Mouse (Mus musculus): ENCODE data around the gene 1700025B11Rik.
"Not testable (repeated sequence)": the region's sequence is repeated elsewhere in the genome, so short reads cannot be mapped to it uniquely, and the experiment has no call there.

Gene 1700025B11Rik

DNA sequence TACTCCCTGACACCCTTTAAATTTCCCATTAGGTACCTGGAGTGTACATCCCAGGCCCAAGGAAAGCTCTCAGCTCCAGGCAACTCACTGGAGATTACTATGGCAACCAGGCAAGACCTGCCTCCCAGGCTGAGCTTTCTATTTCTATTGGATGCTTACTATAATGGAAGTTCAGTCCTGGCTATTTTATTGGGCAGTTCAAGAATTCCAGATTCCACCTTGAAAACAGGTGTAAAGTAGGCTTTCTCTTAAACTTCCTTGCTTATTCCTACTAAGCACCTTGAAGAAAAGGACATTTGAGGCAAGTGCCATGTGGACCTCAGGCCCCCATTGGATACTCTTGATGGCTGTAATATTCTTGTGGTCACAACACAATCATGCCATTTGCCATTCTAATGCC is at the start of gene 1700025B11Rik:
Gene 1700025B11Rik, minus strand, starts transcription at position 101 of the 400 bp plus-strand sequence.
- no peak for DNase-seq

DNA sequence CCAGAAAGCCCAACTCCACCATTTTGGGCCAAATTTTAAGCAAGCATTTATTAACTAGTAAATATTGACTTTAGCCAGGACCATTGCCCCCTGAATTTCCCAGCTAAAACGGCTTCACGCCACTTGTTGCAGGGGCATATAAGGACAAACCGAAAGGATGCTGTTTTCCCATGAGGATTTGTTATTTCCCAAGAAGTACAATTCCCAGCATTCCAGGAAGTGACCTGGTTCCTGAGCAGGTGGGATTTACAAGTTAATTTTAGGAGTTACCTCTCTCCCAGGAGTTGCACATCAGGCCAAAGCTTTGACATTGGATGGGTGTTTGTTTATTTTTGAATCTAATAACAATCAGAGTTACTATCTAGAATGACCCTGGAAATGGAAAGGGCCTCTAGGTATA is 44.4 kb upstream of the 1700025B11Rik start:
- DNase-seq: no peak

DNA sequence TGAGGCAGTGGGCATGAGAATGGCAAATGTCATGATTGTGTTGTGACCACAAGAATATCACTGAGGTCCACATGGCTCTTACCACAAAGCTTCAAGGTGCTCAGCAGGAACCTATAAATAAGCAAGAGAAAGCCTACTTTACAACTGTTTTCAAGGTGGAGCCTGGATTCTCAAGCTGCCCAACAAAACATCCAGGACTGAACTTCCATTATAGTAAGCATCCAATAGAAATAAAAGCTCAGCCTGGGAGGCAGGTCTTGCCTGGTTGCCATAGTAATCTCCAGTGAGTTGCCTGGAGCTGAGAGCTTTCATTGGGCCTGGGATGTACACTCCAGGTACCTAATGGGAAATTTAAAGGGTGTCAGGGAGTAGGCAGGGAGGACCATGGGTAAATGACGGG is 37.3 kb upstream of the 1700025B11Rik start, which contains the start of gene Gm36245:
Gene Gm36245, plus strand, starts transcription at position 301 of the 400 bp plus-strand sequence.
- DNase-seq: no peak

DNA sequence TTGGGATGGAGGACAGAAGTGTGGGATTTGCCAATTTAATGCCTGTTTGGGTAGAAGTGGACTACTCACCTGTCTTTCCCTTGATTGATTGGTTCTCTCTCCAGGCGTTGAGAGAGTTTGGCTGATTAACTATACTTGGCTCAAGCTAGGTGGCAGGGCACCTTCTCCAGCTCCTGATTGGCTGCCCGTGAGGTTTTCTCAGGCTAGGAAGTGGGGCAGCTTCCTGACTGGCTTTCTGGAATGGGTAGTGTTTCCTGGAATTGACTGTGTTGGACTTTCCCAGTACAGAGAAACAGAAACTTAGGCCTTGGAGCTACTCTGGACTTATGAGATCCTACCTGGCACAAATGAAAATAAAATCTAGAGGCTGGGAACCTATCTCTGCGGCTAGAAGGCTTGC is 36.7 kb upstream of the 1700025B11Rik start:
- DNase-seq: no peak

DNA sequence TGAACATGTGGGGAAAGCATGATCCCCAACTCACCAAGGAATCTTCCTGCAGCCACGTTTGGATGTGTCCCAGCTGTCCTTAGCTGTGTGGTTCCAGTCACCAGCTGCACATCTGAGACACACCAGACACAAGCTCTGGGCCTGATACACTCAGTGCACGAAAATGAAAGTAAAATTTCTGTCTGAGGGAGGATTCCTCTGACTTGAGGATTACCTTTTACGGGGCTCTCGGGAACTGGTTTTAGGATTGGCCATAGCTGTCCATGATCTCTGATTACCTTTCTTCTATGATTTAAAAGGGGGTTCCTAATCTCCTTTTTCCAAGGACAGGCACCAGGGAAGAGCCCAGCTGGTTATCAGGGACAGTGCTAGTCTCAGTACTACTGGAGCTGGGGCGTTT is 34.3 kb upstream of the 1700025B11Rik start, which contains the start of gene Apol10b:
Gene Apol10b, minus strand, starts transcription at position 165 of the 400 bp plus-strand sequence.
- no peak for DNase-seq

DNA sequence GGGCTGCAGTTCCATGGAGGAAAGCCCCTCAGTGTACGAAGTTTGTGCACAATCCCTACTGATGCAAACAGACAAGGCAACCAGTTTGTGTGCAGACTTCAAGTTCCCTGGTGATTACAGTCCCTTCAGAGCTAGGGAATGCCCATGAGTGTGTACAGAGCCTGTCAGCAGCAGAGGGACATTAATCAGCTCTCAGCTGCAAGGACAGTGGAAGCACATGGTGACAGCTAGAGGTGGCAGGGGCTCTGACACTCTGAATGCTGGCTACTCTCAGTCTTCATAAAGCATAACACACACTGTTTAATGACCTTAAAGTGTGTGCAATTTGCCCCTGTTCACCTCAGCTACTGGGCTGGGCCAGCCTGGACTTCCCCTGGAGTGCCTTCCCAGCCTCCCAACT is 31.9 kb upstream of the 1700025B11Rik start:
- no peak for DNase-seq

DNA sequence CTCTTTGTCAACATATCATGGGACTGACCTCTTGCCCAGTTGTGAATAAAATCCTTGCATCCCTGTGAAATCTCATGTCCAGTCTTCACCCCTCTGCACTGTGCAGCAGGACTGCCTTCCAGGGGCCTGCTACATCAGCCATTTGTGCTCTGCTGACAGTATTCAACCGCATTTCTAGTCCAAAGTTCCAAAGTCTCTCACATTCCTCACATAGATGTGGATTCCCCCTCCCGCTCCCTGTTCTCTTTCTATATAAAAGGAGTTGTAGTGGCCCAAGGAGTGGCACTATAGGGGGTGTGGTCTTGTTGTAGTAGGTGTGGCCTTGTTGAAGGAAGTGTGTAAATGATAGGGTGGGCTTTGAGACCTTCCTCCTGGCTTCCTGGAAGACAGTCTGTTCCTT is 29.2 kb upstream of the 1700025B11Rik start:
- DNase-seq: no peak

DNA sequence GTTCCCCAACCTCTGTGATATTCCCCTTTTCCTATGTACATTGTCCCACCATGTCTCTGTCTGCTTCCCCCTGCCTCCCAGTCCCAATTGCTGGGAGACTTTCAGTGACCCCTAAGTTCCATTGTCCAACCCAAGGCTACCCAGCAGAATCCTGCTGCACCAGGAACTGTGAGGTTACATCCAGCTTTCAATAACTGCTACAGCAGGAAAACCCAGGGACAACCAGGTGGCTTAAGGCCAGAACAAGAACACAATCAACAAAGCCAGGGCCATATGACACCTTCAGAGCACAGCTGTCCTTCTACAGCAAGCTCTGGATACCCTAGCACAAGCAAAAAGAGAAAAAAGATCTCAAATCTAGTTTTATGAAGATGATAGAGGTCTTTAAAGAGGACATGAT is 27.3 kb upstream of the 1700025B11Rik start:
- no peak for DNase-seq

DNA sequence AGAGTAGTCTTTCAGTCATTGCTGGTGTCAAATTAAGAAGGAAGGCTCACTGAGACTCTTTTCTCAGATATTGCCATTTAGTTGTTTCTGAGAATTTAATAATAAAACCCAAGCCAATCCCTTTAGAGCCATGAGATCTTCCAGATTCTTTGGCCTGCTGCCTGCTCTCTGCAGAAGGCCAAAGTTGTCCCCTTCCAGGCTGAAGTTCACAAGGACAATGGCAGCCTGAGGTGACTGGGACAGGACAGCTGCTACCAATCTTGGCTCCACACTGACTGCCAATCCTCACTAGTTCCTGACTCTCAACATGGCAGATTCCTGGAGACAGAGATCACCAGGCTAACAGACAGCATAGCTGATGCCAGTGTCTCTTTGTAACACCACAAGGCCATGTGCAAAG is 25.3 kb upstream of the 1700025B11Rik start:
- no peak for DNase-seq

DNA sequence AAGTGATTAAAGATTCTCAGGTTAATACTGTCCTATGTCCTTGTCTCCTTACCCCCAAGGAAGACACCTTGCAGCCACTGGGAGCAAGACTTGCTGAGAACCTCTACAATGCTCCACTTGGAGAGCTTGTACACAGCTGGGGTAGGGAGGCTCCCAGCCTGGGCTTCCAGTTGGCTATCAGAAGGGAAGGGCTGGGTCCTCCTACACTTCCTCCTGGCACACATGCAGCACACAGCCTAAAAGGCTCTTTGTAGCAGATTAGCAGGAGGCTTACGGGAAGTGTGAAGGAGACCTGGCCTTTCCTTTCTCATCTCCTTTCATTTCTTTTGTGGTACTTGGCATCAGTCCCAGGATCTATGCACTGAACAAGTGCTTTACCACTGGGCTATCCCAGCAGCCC is 20.0 kb upstream of the 1700025B11Rik start:
- DNase-seq: no peak

DNA sequence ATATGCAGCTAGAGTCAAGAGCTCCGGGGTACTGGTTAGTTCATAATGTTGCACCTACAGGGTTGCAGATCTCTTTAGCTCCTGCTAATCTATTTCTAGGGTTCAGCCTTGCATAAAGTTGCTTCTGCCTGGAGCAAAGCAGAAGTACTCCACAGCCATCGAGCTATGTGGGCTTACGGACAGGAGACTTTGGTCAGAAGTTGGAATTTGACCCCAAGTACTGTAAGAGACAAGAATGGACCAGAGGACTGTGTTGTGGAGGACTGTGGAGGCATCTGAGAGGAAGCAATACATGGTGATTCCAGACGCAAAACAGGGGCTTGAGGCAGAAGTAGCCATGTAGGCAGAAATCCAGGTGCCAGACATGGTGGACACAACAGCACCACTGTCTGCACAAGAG is 17.6 kb upstream of the 1700025B11Rik start:
- no peak for DNase-seq

DNA sequence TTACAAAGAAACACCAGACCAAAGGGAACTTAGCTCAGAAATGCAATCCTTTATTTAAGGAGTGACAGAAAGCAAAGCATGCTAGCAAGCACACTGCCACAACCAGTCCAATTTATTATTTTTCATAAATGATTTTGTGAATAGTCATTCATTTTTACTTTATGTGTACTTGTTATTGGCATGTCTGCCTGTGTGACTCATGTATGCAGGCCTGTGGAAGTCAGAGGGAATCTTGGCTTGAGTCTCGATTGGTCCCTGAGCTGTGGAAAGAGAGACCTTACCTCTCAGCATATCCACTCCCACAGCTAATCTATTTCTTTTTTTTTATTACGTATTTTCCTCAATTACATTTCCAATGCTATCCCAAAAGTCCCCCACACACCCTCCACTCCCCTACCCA is 17.1 kb upstream of the 1700025B11Rik start:
- DNase-seq: no peak

DNA sequence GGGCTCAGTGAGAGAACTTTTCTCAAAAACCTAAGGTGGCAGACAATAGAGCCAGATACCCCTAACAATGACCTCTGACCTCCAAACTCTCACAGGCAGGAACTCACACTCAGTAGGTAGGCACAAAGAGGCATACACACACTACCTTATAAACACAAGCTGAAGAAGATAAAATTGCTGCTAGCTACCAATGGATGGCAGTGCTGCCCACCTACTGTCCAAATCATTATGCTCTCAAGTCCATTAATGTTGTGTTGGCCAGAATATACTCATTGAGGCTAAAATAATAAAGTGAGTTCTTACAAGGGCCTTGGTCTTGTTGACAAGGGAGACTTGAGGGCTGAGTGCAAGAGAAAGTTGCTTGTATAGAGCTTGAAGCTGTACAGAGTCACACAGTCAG is 1.5 kb upstream of the 1700025B11Rik start:
- DNase-seq: no peak

DNA sequence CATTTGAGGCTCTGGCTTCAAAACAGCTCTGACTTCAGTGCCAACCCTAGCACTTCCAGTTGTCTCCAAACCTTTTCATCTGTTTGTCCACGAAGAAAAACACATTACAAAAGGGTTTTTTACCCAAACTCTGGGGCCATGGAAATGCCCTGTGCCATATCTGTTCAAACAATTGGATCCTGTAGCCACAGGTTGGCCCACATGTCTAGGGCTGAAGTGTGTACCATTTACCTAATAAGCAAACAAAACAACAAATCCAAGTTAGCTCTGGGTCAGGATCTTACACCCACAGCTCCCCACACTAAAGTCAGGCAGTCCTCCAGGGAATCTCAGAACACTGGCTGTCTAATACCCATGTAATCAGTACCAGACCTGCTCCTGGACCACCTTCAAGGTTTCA is 22.5 kb downstream of the 1700025B11Rik start:
- not testable (repeated sequence) for DNase-seq

DNA sequence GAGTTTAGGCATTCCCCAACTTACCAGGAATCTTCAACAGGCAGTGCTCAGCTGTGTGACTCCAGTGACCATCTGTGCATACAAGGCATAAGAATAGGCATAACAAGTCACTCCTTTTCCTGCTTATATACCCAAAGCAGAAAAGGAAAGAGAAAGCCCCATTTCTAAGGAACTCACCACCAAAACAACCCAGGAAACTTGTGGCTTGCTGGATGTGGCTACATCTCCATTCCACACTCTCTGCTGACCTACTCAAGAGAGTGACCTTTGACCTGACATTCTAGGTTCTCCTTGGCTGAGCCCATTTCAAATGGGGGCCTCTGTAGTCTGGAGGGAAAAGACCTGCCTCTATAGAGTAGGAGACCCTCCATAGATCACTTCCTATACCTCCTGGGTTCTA is 28.5 kb downstream of the 1700025B11Rik start, which contains the start of gene Apol7c:
Gene Apol7c, minus strand, starts transcription at position 101 of the 400 bp plus-strand sequence.
- DNase-seq: no peak

DNA sequence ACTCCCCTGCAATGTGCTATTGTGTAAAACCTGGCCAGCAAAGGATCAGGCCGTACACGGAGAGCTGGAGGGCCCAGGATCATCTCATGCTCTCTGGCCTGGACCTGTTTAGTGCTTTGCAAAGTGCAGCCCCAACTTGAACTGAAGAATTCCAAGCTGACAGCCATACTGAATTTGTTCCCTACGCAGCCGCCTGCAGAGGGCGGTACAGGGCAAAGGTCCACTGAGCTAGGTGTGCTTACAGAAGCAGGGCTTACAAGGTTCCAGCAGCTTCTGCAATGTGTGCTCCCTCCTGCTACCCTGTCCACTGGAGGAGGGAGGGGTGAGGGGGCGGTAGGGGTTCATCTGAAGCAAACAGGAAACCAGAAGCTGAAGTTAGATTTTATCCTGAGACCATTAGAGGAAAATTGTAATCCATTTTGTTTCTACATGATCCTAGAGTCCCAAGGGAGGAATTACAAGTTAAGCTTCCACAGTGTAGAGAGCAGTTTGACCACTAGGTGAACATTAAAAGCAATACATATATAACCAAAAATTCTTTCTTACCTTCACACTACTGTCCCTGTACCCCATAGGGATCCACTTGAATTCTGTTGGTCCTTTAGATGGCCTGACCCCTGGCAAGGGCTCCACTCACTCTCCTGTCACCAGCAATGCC is 38.4 kb downstream of the 1700025B11Rik start:
- peak; percentile 50 for DNase-seq

DNA sequence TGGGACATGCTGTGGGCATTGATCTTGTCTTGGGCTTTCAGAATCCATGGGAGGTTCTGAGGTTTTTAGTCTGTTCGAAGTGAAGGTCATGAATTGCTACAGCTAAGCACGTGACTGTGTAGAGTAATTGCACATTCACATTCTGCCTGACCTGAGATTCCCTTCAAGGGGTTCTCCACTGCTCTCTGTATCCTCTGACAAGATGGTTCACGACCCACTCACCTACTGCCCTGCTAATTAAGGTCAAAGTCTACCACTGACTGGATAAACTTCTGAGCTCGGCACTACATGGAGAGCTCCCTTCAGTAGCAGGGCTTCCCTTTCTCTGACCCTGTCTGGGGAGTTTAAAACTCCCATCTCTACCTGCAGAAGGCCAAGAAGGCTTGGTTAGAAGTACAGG is 41.1 kb downstream of the 1700025B11Rik start:
- not testable (repeated sequence) for DNase-seq
